Mouse (Mus musculus): Measurements from ENCODE around the gene Vtcn1.

Vtcn1 gene

DNA sequence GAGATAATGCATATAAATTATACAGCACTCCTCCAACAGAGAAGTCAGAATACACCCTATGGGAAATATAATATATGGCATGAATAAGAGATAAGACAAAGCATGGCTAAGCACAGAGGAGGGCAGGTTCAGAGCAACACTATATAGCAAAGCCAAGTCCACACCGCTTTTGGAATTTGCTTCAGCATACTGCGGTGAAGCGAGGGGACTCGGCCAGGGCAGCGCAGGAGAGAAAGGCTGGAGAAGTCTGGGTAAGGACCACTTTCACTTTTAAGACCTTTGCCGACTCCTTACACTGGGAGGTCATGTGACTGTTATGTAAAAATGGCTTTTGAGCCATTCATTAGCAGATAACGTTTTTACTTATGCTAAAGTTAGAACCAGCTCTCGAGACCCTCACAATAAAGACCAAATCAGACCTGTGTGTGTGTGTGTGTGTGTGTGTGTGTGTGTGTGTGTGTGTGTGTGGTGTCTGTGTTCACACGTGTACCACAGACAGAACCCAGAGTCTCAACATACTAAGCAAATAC lies 95.4 kb downstream of the Vtcn1 start:
- DNase-seq (ENCODE audit: low spot score), result no peak

- peak; percentile 100 for DNase-seq (ENCODE audit: low spot score)
Observed at GRCm38 (mm10) chr3:100921825-100922505, 96.7 kb downstream of the Vtcn1 start, which contains the start of gene Trim45. Gene Trim45, plus strand, starts transcription at chr3:100922202.

DNA sequence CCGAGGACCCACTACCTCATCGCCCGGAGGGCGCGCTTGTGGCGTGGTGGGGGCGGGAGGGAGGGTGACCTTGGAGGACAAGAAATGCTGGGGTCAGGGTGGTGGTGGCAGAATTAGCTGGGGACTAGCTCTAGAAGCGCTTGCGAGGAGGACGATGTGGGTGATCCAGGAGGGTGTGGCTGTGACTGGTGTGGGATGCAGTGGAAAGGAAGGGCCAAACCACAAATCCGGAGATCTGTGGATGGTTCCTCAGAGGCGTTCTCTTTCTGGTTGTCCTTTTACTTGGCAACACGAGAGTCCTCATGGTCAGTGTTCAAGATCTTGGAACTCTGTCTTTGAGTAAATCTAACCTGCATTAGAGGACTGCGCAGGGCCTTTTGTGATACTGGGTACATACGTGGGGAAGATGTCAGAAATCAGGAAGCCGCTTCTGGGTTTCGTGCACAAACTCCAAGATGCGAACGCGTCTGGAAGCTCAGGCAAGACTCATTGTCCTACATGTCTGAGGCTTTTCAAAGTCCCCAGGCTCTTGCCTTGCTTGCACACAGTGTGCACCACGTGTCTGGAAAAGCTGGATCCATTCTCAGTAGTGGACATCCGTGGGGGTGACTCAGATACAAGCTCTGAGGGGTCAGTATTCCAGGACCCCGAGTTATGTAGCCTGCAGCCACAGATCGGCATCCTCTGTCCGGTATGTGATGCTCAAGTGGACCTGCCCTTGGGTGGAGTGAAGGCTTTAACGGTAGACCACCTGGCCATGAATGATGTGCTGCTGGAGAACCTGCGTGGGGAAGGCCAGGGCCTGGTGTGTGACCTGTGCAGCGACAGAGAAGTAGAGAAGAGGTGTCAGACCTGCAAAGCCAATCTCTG lies 97.5 kb downstream of the Vtcn1 start:
- DNase-seq (ENCODE audit: low spot score), result no peak

GRCm38 (mm10) chr3:100924065-100924732 lies 98.9 kb downstream of the Vtcn1 start:
- no peak for DNase-seq (ENCODE audit: low spot score)

DNA sequence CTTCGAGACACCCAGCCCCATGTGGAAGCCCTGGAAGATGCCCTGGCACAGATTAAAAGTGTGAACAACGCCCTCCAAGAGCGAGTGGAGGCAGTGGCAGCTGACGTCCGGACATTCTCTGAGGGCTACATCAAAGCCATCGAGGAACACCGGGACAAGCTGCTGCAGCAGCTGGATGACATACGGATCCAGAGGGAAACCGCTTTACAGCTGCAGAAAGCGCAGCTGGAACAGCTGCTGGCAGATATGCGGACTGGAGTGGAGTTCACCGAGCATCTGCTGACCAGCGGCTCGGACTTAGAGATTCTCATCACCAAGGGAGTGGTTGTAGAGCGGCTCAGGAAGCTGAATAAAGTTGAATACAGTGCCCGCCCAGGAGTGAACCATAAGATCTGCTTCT lies 99.9 kb downstream of the Vtcn1 start:
- no peak for DNase-seq (ENCODE audit: low spot score)

- DNase-seq (ENCODE audit: low spot score), result no peak
Observed at GRCm38 (mm10) chr3:100931332-100932076, 106.2 kb downstream of the Vtcn1 start.

- no peak for DNase-seq (ENCODE audit: low spot score)
Observed at GRCm38 (mm10) chr3:100932077-100932944, 107.1 kb downstream of the Vtcn1 start.

GRCm38 (mm10) chr3:100935521-100935920 lies 110.3 kb downstream of the Vtcn1 start:
- no peak for DNase-seq (ENCODE audit: low spot score)

DNA sequence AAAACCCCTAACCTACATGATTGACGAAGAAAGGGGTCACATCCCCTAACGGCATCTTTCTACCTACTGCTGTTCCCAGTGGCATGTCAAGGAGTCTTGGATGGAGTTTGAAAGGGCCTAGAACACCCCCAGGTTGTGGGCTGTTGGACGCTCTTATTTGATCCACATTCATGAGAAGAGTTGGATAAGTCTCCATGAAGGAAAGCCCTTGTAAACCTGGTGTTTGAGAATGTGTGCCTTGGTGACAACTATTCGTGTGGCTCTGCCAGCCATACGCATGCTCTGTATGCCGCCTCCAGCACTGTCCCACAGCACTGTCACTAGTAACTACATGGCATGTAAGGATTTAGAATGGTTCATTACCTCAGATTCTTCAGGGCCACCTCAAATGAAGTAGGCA lies 110.9 kb downstream of the Vtcn1 start:
- no peak for DNase-seq (ENCODE audit: low spot score)

GRCm38 (mm10) chr3:100938211-100938610 lies 113.0 kb downstream of the Vtcn1 start:
- DNase-seq (ENCODE audit: low spot score), result no peak

DNA sequence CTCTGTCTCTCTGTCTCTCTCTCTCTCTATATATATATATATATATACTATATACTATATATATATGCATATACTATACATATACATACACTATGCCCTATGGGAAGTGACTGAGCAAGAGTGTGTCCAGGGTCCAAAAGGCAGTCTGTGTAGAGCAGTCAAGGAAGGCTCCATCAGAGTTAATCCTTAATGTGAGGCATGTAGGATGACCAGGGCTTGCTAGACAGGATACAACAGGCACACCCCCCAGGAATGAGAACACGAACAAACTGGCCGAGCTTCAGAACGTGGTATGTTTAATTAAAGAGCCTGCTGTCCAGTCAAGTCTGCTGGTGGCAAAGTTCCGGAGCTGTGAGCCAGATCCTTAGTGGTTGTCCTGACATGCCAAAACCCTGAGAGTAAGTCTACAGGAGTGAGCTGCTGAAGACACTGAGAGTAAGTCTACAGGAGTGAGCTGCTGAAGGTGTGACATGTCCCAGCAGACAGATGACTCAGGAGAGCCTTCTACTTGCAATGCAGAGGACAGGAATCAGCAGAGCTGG lies 115.3 kb downstream of the Vtcn1 start:
- no peak for DNase-seq (ENCODE audit: low spot score)
